Mouse (Mus musculus) midbrain, embryonic 10.5 days (tissue): Measurements from ENCODE around the gene Slc7a6. TPM values are rescaled to one million over a fixed set of nuclear protein-coding genes. Genes with fewer than 3 reads are reported as not detected.

ENCODE experiments used
- DNase-seq: peaks from one replicate; pipeline ENCODE4 v3.0.0-alpha.2; 2017; ENCODE audit warnings: low spot score
- H3K27ac ChIP-seq: fragments of 300-500 bp; sonication (generic); replicated peaks from 2 replicates; pipeline ENCODE4 v1.5.1; 2016; ENCODE audit warnings: mild to moderate bottlenecking
- H3K27me3 ChIP-seq: fragments of 300-500 bp; sonication (generic); 2 replicates; pipeline ENCODE4 v1.6.1; 2016; ENCODE audit warnings: low read depth, mild to moderate bottlenecking; ENCODE audit not compliant: poor library complexity, severe bottlenecking
- H3K36me3 ChIP-seq: fragments of 300-500 bp; sonication (generic); 2 replicates; pipeline ENCODE4 v1.6.1; 2016; ENCODE audit warnings: mild to moderate bottlenecking, moderate library complexity
- H3K4me1 ChIP-seq: fragments of 300-500 bp; sonication (generic); 2 replicates; pipeline ENCODE4 v1.6.1; 2016
- H3K4me3 ChIP-seq: fragments of 300-500 bp; sonication (generic); 2 replicates; pipeline ENCODE4 v1.5.1; 2016; ENCODE audit warnings: mild to moderate bottlenecking, moderate library complexity
- H3K9me3 ChIP-seq: fragments of 300-500 bp; sonication (generic); replicated peaks from 2 replicates; pipeline ENCODE4 v1.6.1; 2016; ENCODE audit warnings: mild to moderate bottlenecking
- WGBS: fragments of 180-500 bp; shearing (Covaris S2); methylation state at CpG from one replicate; pipeline ENCODE4 v1.1.7; 2016; 5-methylcytosine and 5-hydroxymethylcytosine counted together
- polyA plus RNA-seq: library from polyadenylated mRNA; unstranded; fragments of >200 nt; fragmentation: Nextera tagmentation; extraction: Ambion mirVana; gene quantifications from 2 replicates; pipeline ENCODE4 v1.2.1, GENCODE M21; 2016

The Slc7a6 gene
- polyA plus RNA-seq, 1 experiment from 2014 or later = 78.9 TPM

DNA sequence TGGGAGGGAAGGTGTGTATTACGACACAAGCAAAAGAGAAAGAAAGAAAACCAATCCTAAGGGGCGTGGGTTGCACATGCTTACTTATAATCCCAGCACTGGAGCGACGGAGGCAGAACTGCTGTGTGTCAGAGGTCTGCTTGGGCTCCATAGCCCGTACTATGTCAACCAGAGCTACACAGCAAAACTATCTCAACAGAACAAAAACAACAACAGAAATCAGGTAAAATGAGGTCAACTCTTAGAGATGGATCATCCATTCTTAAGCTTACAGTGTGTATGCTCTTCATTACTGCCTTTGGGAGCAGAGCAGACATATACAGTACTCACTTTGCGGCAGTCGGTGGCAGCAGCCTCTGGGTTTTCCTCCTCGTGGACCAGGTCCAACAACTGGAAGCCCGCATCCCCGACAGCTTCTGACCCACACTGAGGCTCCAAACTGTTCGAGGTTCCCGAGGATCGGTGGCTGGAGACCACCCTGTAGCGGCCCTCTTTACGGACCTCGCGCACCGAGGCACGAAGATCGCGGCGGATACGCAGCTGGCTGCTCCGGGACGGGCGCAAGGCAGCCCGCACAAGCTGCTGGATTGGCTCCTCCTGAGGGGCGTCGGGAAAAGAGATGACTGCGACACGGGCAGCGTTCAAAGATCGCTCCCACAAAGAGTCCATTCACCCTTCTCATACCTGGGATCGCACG is 41.5 kb downstream of the Slc7a6 start:
- H3K27me3 ChIP-seq = no peaks in the 10 kb centered on the region
- H3K27ac ChIP-seq = peak overlapping the region; percentile 92
- H3K4me3 ChIP-seq = peak overlapping the region; percentile 86
- peaks cover 20% of the 10 kb centered on the region for H3K4me1 ChIP-seq
- peaks cover 63% of the 10 kb centered on the region for H3K36me3 ChIP-seq
- no peak for DNase-seq
- no peaks in the 10 kb centered on the region for H3K9me3 ChIP-seq
- under 1% methylated on average over 35 of the region's 35 CpGs for WGBS

DNA sequence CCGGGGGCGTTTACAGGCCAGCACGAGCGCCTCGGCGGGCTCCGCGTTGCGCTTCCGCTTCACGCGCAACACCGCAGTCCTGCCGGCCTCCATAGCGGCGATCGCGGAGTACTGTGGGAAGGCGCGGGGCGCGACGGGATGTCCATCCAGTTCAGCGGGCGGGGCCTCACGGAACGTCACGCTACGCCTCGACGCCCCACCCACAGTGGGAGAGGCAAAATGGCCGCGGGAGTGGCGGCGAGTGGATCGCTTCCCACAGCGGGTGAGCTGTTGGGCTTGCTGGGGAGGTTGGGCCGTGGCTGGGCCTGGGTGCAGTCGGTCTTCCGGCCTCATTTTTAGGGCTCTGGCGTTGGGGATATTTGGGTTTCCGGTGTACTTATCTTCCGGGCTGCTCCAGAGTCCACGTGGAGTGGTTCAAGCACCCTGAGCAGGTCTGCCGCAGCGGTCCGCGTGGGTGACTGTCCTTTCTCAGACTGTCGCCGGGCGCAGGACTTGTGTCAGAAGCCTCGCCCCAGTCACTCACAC is 42.2 kb downstream of the Slc7a6 start, which contains the start of the genes Slc7a6os and Prmt7:
Slc7a6os (minus strand) TSS at position 115 of the 525 bp plus-strand sequence.
Prmt7 (plus strand) TSS at position 116 of the 525 bp plus-strand sequence.
- H3K36me3 ChIP-seq = peaks cover 63% of the 10 kb centered on the region

DNA sequence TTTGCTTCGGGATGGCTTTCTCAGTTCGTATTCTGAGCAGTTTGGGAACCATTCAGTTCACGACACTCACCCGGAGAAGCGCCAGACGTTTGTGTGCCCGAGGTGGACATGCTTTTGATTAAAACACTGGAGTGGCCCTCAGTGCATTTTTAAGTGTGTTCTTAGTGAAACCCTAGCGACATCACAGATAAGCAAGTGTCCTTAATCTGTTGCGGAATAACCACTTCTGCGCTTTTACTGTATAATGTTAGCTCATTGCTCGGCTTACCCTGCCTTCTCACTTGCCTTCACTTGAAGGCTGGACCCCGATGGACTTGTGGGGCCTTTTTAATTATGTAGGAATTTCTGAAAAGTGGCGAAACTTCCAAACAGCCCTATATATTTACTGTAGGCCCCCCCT is 42.8 kb downstream of the Slc7a6 start:
- Histone ChIP-seq H3K9me3 (no peaks in the 10 kb centered on the region), H3K4me3 (peak overlapping the region; percentile 86), H3K4me1 (peaks cover 20% of the 10 kb centered on the region), H3K27me3 (no peaks in the 10 kb centered on the region), H3K36me3 (peaks cover 65% of the 10 kb centered on the region), H3K27ac (peak overlapping the region; percentile 92)
- DNase-seq = no peak
- WGBS = 7% methylated on average over 13 of the region's 13 CpGs

More for the DNA sequence above, 42.2 kb downstream of the Slc7a6 start, which contains the start of the genes Slc7a6os and Prmt7:
- H3K27me3 ChIP-seq = no peaks in the 10 kb centered on the region
- peak within 1 kb of the TSS; percentile 86 for H3K4me3 ChIP-seq
- no peaks in the 10 kb centered on the region for H3K9me3 ChIP-seq
- H3K4me1 ChIP-seq = peaks cover 20% of the 10 kb centered on the region
- peak within 1 kb of the TSS; percentile 92 for H3K27ac ChIP-seq
- under 1% methylated on average over 52 of the region's 52 CpGs for WGBS
- peak; percentile 94 for DNase-seq

DNA sequence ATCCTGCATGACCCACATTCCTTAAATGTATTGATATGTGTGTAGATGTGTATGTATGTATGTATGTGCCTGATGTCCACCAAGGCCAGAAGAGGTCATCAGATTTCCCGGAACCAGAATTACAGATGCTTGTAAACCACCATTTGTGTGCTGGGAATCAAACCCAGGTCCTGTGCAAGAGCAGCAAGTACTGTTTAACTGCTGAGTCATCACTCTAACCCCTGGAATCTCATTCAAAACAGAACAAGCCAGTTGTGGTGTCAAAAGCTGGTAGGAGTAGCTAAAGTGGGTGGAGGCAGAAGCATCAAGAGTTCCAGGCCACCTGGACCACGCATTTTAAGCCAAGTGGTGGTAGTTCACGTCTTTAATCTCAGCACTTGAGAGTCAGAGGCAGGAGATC is 45.3 kb downstream of the Slc7a6 start:
- DNase-seq = no peak
- Histone ChIP-seq H3K27ac (no peak overlapping the region), H3K9me3 (no peaks in the 10 kb centered on the region), H3K4me3 (no peak overlapping the region), H3K4me1 (peaks cover 20% of the 10 kb centered on the region), H3K36me3 (peaks cover 66% of the 10 kb centered on the region), H3K27me3 (no peaks in the 10 kb centered on the region)
- WGBS = 89% methylated on average over 3 of the region's 3 CpGs

DNA sequence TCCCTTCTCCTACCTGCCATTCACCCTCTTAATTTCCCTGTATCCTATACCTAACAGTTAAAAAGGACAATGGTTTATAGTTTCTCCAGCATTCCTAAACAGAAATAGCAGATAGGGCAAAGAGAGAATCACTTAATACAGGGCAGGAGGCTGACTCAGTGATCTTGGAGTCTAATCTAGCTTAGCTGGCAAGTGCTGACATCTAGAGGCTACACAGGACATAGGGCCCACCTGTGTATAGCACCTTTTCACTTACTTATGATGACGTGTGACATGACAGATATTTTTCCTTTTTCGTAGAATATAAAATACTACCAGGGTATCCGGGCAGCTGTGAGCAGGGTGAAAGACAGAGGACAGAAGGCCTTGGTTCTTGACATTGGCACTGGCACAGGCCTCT is 51.0 kb downstream of the Slc7a6 start:
- Histone ChIP-seq H3K4me1 (no peaks in the 10 kb centered on the region), H3K36me3 (peaks cover 98% of the 10 kb centered on the region), H3K27me3 (no peaks in the 10 kb centered on the region), H3K27ac (no peak overlapping the region), H3K4me3 (no peak overlapping the region), H3K9me3 (no peaks in the 10 kb centered on the region)
- 95% methylated on average over 3 of the region's 3 CpGs for WGBS
- DNase-seq = no peak

DNA sequence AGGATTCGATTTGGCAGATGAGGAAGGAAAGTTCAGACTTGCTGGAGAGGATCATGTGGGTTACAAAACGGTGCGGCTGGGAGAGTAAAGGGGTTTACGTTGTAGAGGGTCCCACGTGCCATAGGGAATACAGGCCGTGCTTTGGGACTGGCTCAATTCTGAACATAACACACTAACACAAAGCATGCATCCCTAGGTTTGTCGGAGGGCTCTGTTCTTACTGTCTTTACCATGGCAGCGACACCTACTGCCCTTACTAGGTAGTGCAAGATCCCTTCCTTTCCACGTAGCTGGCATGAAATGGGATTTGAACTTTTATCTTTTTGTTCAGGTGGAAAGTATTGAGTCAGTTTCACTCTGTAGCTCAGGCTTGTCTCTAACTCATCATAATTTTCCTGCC is 57.9 kb downstream of the Slc7a6 start:
- Histone ChIP-seq H3K36me3 (peaks cover 87% of the 10 kb centered on the region), H3K27ac (no peak overlapping the region), H3K9me3 (no peaks in the 10 kb centered on the region), H3K4me1 (no peaks in the 10 kb centered on the region), H3K4me3 (no peak overlapping the region), H3K27me3 (no peaks in the 10 kb centered on the region)
- 53% methylated on average over 9 of the region's 9 CpGs for WGBS
- peak; percentile 56 for DNase-seq

DNA sequence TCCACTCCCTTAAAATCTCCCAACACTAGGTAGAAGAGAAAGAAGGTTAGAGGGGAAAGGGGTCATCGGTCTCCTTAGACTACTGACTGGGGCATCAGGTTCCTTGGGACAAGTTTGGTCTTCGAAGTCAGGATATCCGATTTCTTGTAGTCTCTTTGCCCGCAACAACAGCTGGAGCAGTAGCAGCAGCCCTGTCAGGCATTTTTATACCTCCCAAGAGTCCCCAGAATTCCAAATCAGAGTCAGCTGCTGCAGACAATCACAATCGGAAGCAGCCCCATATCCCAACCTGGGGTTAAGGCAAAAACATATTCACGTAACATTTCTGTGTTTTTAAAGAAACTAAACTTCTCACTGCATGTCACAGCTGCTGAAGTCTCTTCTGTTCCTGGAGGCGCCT is 62.9 kb downstream of the Slc7a6 start:
- no peak for DNase-seq
- Histone ChIP-seq H3K36me3 (peaks cover 92% of the 10 kb centered on the region), H3K27ac (no peak overlapping the region), H3K9me3 (no peaks in the 10 kb centered on the region), H3K4me3 (no peak overlapping the region), H3K27me3 (no peaks in the 10 kb centered on the region), H3K4me1 (no peaks in the 10 kb centered on the region)
- WGBS = 91% methylated on average over 7 of the region's 7 CpGs

DNA sequence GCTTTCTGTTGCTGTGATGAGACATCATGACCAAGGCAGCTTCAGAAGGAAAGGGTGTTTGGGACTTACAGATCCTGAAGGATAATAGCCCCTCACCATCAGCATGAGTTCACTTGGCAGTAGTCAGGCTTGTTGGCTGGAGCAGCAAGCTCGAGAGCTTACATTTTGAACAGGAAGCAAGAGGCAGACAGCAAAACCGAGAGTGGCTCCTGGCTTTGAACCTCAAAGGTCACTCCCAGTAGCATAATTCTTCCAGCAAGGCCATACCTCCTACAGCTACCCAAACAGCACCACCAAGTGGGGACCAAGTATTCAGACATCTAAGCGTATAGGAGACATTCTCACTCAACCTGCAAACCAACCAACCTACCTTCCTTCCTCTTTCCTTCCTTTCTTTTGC is 64.1 kb downstream of the Slc7a6 start:
- no peaks in the 10 kb centered on the region for H3K27me3 ChIP-seq

DNA sequence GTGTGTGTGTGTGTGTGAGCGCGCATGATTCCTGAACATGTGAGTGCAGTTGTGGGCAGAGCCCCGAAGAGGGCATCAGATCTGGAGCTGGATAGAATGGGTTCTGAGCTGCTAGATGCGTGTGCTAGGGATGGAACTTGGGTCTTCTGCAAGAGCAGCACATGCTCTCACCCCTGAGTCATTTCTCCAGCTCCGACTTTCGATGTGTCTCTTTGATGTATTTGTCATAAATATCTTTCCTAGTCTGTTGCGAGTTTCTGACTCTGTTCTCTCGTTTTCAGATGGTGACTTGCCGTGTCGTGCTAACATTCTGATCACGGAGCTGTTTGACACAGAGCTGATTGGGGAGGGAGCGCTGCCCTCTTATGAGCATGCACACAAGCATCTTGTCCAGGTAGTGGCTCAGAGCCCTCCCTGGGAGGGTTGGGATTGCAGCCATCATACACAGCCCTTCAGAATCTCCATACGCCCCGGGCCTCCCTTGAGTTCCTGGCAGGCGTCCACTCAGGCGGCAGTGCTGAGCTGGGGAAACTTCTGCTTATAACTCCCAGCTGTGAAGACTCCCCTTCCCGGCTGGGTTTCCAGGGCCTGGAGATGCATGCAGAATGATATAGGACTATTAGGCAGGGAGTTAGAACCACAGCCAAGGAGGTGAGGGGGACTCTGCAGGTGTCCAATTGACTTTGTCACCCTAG is 66.1 kb downstream of the Slc7a6 start:
- Histone ChIP-seq H3K9me3 (no peaks in the 10 kb centered on the region), H3K4me3 (no peak overlapping the region), H3K27ac (no peak overlapping the region), H3K27me3 (no peaks in the 10 kb centered on the region), H3K36me3 (peaks cover 94% of the 10 kb centered on the region), H3K4me1 (no peaks in the 10 kb centered on the region)
- WGBS = 94% methylated on average over 17 of the region's 17 CpGs
- DNase-seq = no peak

More for the DNA sequence above, 64.1 kb downstream of the Slc7a6 start:
- Histone ChIP-seq H3K36me3 (peaks cover 94% of the 10 kb centered on the region), H3K4me1 (no peaks in the 10 kb centered on the region), H3K27ac (no peak overlapping the region), H3K9me3 (no peaks in the 10 kb centered on the region), H3K4me3 (no peak overlapping the region)
- no peak for DNase-seq
- WGBS = 84% methylated on average over 3 of the region's 3 CpGs

DNA sequence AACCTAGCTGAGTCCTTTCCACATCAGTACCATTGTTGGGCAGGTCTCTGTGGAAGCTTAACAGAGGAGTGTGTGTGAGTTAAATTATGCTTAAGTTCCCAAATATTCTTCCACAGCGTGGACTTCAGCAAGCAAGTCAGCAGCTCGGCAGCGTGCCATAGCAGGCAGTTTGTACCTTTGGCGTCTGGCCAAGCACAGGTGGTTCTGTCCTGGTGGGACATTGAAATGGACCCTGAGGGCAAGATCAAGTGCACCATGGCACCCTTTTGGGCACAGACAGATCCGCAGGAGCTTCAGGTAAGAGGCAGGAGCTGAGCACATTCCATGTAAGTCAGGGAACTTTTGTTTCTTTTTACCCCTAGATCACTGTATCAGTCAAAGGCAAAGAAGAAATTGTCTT is 68.4 kb downstream of the Slc7a6 start:
- 95% methylated on average over 5 of the region's 5 CpGs for WGBS
- DNase-seq = no peak

More for the DNA sequence above, 68.4 kb downstream of the Slc7a6 start:
- Histone ChIP-seq H3K27me3 (no peaks in the 10 kb centered on the region), H3K9me3 (no peaks in the 10 kb centered on the region), H3K36me3 (peaks cover 95% of the 10 kb centered on the region), H3K27ac (no peak overlapping the region), H3K4me3 (no peak overlapping the region), H3K4me1 (no peaks in the 10 kb centered on the region)
